Mouse (Mus musculus) gastrocnemius, postnatal 10 days (tissue): Measurements from ENCODE around the gene Gm5930. TPM values are rescaled to one million over a fixed set of nuclear protein-coding genes. Genes with fewer than 3 reads are reported as not detected.
"Not testable (repeated sequence)": the region's sequence is repeated elsewhere in the genome, so short reads cannot be mapped to it uniquely, and the experiment has no call there.

Source experiments
- DNase-seq: peaks from one replicate; pipeline ENCODE4 v3.0.0; 2021; ENCODE audit warnings: mixed read lengths
- long read RNA-seq, 2 experiments: library from polyadenylated mRNA; stranded (forward); transcript quantifications; one replicate each; pipeline ENCODE4 v2.0.0; 2021
- total RNA-seq, 2 experiments: library from RNA; stranded (reverse); gene quantifications; 2 replicates each; pipeline ENCODE4 v1.2.3; 2021

Gene Gm5930
- not detected for total RNA-seq
- long read RNA-seq, experiment 1 = 0 reads
- long read RNA-seq, experiment 2 = 0 reads

DNA sequence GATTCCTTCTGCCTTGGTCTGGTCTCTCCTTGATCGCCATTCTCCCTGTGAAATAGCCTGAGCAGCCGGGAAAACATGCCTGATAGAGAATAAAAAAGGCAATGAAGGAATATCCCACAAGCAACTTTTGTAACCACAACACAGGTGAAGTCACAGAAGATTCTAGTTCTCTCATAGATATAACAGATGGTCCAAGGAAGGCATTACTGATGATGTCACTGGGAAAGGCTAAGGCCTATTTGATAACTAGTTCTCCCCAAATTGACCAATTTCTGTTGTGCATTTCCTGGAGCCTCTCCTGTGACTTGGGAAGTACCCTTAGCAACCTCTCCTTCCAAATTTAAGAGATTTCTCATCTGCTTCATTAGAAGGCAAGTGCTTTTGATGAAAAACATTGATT lies at the start of gene Gm5930:
Gm5930 (minus strand) TSS at position 101 of the 400 bp plus-strand sequence.
- not testable (repeated sequence) for DNase-seq

DNA sequence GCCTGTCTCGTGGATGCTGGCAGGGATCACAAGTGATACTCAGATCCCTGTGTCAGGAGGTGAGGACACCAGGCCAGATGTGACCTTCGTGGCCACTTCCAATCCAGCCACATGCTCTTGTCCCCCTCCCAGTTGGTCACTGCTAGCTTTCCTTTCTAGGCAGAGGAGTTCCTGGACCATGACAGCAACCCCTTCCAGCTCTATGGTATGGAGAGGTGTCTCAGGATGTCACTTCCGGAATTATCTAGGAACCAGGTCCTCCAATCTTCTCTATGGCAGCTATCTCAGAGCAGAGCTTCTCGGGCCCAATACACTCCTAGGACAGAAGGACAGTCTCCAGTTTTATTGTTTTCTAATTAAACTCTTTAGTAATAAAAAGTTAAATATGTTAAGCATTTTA lies 45.8 kb upstream of the Gm5930 start:
- DNase-seq = not testable (repeated sequence)

DNA sequence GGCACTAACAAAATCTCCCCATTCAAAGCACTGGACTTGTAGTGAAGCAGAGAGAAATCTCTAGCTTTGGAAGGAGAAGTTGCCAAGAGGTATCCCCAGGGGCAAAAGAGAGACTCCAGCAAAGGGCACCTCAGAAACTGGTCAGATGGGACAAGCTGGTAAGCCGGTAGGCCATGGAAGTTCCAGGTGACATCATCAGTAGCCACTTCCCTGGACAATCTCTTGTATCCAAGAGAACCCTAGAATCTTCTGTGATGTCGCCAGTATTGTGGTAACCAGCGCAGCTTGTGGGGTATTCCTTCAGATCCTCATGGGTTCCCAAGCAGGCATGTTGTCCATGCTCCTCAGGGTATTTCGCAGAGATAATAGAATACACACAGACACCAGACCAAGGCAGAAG lies 26.7 kb upstream of the Gm5930 start, which contains the start of gene Gm8229:
Gm8229 (plus strand) TSS at position 301 of the 400 bp plus-strand sequence.
- not testable (repeated sequence) for DNase-seq

DNA sequence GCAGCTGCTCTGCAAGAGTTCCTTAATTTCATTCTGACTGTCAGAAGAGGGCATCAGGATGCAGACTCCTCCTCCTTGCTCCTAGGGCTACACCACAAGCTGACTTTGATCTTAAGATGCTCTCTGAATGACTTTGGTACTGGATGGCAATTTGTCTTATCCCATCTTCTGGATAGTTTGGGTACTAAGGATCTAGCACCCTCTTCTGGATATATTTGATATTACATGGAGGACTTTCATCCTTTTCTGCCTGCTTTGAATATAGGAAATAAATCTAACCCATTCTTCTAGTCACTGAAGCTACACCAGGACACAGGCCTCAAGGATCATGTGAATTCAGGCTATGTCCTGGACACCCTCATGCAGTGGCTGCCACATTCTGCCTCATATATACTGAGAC lies 23.9 kb upstream of the Gm5930 start:
- not testable (repeated sequence) for DNase-seq

DNA sequence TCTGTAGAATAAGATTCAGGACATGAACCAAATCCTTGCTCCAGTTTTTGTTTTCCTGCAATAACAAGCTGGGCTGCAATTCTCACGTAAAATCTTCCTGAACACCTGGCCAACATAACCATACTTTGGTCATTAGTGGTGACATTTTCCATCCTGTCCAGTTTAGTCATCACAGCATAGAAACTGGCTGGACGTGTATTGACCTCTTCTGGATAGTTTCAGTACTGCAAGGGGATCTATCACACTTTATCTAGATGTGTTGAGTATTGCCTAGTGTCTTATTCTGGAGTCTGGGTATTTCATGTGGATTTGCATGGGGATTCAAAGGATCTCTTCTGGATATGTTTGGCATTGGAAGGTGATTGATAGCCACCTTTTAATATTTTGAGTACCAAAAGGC lies 23.0 kb upstream of the Gm5930 start:
- DNase-seq = not testable (repeated sequence)

DNA sequence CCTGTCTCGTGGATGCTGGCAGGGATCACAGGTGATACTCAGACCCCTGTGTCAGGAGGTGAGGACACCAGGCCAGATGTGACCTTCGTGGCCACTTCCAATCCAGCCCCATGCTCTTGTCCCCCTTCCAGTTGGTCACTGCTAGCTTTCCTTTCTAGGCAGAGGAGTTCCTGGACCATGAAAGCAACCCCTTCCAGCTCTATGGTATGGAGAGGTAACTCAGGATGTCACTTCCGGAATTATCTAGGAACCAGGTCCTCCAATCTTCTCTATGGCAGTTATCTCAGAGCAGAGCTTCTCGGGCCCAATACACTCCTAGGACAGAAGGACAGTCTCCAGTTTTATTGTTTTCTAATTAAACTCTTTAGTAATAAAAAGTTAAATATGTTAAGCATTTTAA lies 26.3 kb downstream of the Gm5930 start:
- DNase-seq = not testable (repeated sequence)

DNA sequence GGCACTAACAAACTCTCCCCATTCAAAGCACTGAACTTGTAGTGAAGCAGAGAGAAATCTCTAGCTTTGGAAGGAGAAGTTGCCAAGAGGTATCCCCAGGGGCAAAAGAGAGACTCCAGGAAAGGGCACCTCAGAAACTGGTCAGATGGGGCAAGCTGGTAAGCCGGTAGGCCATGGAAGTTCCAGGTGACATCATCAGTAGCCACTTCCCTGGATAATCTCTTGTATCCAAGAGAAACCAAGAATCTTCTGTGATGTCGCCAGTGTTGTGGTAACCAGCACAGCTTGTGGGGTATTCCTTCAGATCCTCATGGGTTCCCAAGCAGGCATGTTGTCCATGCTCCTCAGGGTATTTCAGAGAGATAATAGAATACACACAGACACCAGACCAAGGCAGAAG lies 53.1 kb downstream of the Gm5930 start, which contains the start of gene Gm8220:
Gm8220 (plus strand) TSS at position 301 of the 400 bp plus-strand sequence.
- not testable (repeated sequence) for DNase-seq

Other genes with a start within 250 kb of the Gm5930 start
- gene Ear2, start 235.9 kb downstream of the Gm5930 start, total RNA-seq = 1 to 10 TPM in 1 of 2 experiments, under 1 TPM in 1; 0.70 to 1.2 TPM
- not detected for gene Gm3327, start 214.7 kb downstream of the Gm5930 start, total RNA-seq
- not detected for gene Gm8212, start 140.9 kb downstream of the Gm5930 start, total RNA-seq
- not detected for gene 4930503E14Rik, start 125.3 kb downstream of the Gm5930 start, total RNA-seq
- not detected for gene Gm8220, start 53.0 kb downstream of the Gm5930 start, total RNA-seq
- gene Gm8229, start 26.8 kb upstream of the Gm5930 start, total RNA-seq = not detected
- not detected for gene Gm3371, start 72.1 kb upstream of the Gm5930 start, total RNA-seq
- not detected for gene Gm8232, start 95.1 kb upstream of the Gm5930 start, total RNA-seq
- not detected for gene BC061237, start 153.9 kb upstream of the Gm5930 start, total RNA-seq
- gene Gm17093, start 179.7 kb upstream of the Gm5930 start, total RNA-seq = not detected
- gene Gm8247, start 244.6 kb upstream of the Gm5930 start, total RNA-seq = not detected